Mouse (Mus musculus): ENCODE results near the gene Ighmbp2.
"Not testable (repeated sequence)": the region's sequence is repeated elsewhere in the genome, so short reads cannot be mapped to it uniquely, and the experiment has no call there.

Ighmbp2 gene

DNA sequence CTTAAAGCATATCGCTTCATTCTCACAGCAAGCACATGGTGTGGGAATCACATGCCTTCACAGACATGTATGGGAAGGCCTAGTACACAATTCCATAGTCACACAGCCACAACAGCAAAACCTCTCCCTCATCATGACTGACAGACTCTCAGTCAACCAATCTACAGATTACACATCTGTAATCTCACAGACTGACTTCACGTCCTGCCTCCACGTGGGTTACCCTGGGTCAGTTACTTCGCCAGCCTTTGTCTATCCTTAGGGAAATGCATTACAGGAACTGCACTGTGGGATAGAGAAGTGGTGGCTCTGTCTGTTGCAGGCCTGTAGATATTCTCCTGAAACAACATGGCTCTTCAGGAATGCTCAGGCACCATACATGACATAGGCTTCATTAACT is 931 bp downstream of the Ighmbp2 start:
- no peak for DNase-seq (ENCODE audit: low spot score)

DNA sequence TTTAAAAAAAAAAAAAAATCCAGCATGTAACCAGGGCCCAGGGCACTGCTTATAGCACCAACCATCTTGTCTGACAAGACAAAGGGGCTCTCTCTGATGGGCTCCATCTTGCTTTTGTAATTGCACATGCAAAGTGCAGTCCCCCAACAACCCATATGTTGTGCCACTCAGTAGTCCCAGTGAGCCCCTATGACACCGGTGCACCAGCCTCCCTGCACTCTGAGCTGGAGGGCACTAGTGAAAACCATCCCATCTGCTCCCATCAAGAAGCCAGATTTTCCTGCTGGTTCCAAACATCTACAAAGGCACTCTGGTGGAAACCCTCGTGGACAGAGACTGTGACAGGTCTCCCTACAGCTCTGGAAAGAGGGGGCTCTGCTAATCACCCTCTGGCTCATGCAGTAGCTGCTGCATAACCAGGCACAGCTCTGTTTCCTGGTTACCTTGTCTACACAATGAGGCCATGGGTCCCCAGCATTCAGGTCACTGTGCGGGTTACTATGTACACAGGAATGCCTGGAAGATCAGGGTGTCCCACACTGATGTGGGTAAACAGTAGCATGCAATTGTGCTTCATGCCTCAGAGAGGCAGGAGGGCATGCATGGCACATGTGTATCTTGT is 7.0 kb downstream of the Ighmbp2 start:
- no peak for DNase-seq (ENCODE audit: low spot score)

DNA sequence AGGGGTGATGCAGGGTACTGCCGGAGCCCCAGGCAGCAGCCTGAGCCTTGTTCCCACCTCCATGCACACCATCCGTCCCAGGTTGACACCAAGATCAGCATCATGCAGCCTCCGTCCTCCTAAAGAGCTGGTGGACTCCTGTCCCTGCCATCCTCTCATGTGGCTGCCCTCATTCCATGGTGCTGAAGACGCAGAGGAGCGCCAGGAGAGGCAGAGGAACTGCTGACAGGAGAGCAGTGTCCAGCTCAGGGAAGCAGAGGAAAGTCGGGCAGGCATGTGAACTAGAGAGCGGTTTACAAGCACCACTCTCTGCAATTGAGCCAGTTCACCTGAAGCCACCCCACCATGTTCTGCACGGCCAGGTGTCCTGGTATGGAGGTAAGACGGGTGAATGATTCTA is 9.5 kb downstream of the Ighmbp2 start:
- DNase-seq (ENCODE audit: low spot score), result no peak

DNA sequence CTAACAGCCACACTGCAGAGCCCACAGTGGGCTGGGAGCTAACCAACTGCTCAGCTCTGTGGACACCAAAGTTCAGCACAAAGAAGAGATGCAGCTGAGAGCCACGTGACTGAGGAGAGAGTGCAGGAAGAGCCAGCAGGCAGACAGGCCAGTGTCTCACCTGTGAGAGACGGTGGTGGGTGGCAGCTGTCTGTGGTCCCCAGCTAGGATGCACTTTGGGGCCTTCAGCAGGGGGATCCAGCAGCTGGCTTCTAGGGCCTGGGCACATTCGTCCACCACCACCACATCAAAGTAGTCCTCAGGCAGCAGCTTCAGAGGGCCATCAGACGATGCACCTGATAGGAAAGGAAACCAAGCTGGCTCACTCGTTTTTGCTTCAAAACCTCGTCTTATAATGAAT is 11.5 kb downstream of the Ighmbp2 start:
- no peak for DNase-seq (ENCODE audit: low spot score)

- no peak for DNase-seq (ENCODE audit: low spot score)
These were observed 13.0 kb downstream of the Ighmbp2 start for GRCm38 (mm10) chr19:3269803-3270202.

GRCm38 (mm10) chr19:3269279-3269678 is 13.5 kb downstream of the Ighmbp2 start:
- DNase-seq (ENCODE audit: low spot score), result no peak

GRCm38 (mm10) chr19:3268218-3268980 is 14.4 kb downstream of the Ighmbp2 start:
- no peak for DNase-seq (ENCODE audit: low spot score)

- no peak for DNase-seq (ENCODE audit: low spot score)
These were observed 15.5 kb downstream of the Ighmbp2 start for GRCm38 (mm10) chr19:3267340-3267739.

DNA sequence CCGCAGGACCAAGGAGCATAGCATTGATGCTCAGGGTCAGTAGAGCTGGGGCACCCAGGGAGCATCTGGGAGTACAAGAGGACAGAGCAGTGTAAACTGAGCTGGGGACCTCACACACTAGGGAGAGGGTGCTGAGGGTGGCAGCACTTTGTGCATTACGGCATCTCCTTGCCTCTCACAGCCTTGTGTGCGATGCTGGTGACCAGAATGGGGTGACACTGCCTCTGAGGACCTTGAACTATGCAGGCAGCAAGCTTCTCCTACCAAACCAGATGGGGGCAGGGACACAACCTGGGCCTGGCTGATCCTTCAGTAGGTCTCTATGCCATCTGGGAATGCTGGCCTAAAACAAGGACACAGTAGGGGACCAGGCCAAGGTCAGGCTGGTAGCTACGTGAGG is 16.1 kb downstream of the Ighmbp2 start:
- DNase-seq (ENCODE audit: low spot score), result no peak

- no peak for DNase-seq (ENCODE audit: low spot score)
These were observed 16.7 kb downstream of the Ighmbp2 start for GRCm38 (mm10) chr19:3266136-3266535.

DNA sequence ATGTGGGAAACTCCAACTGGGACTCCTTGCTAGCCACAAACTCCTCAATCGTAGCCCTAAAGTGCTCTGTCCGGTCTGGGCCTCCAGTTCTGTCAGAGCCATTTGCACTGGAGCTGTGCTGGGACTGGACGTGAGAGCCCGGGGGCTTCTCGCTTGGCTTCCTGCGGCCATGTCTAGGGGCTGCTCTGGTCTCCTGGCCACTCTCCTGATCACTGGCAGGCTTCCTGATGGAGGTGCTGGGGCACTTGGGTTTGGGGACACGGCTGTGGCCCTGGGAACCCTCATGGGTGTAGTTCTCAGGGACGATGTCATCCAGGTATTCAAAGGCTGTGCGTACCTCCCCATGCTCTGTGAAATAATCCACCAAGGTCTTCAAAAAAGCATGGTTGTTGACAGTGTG is 17.6 kb downstream of the Ighmbp2 start:
- DNase-seq (ENCODE audit: low spot score), result no peak

- DNase-seq (ENCODE audit: low spot score), result no peak
These were observed 18.5 kb downstream of the Ighmbp2 start for GRCm38 (mm10) chr19:3264348-3264747.

GRCm38 (mm10) chr19:3261764-3262525 is 20.9 kb downstream of the Ighmbp2 start:
- no peak for DNase-seq (ENCODE audit: low spot score)

GRCm38 (mm10) chr19:3261336-3261735 is 21.5 kb downstream of the Ighmbp2 start:
- no peak for DNase-seq (ENCODE audit: low spot score)

DNA sequence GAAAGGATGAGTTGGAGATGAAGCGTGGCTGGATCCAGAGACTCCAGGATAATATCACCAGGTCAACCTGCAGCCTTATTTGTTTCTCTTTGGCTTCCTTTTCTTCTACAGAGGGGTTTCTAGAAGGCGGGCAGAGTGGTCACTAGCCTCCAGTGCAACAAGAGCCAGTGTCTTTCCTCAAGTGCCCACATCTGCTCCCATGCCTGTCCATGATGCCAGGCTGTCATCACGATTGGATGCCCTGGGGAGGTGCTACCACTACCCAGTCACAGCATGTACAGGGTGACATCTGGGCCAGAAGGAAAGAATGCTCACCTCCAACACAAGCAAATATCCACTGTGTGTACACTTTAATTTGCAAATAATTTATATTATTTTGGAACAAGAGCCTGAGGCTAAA is 22.2 kb downstream of the Ighmbp2 start:
- DNase-seq (ENCODE audit: low spot score), result no peak

DNA sequence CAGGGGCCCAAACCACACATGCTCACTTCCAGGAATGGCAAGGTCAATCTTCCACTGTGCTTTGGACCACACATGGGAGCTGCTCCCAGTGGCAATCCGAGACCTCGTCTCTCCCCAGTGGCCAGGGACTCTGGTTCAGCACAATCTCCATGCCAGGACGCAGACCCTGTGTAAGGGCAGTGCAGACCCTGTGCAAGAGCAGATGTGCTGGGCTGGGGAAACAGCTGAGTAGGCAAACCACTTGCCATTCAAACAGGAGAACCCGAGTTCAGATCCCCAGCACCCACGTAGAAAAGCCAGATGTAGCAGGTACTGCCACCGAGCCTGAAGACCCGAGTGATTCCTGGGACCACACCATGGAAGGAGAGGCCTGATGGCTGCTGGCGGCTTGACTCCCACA is 22.8 kb downstream of the Ighmbp2 start:
- no peak for DNase-seq (ENCODE audit: low spot score)

- DNase-seq (ENCODE audit: low spot score), result not testable (repeated sequence)
These were observed 57.6 kb downstream of the Ighmbp2 start for GRCm38 (mm10) chr19:3225261-3225660.

- DNase-seq (ENCODE audit: low spot score), result not testable (repeated sequence)
These were observed 67.9 kb downstream of the Ighmbp2 start for GRCm38 (mm10) chr19:3214937-3215336.

All from embryo, embryonic 10 days (tissue).